Mouse (Mus musculus) embryonic facial prominence, embryonic 14.5 days (tissue): ENCODE data around the gene Tmem233. TPM values are rescaled to one million over a fixed set of nuclear protein-coding genes. Genes with fewer than 3 reads are reported as not detected.

Experiments used
- ATAC-seq: fragments of 200-750 bp; cut with Nextera tagmentation; 2 replicates; pipeline ENCODE4 v1.8.0; 2017; ENCODE audit warnings: low read depth, moderate number of reproducible peaks, moderate TSS enrichment
- DNase-seq: peaks from one replicate; pipeline ENCODE4 v3.0.0-alpha.2; 2015; ENCODE audit warnings: low spot score
- H3K27ac ChIP-seq: fragments of 300-500 bp; sonication (generic); replicated peaks from 2 replicates; pipeline ENCODE4 v1.5.1; 2014; ENCODE audit warnings: low read depth, mild to moderate bottlenecking, low read length, moderate library complexity
- H3K27me3 ChIP-seq: fragments of 300-500 bp; sonication (generic); replicated peaks from 2 replicates; pipeline ENCODE4 v1.6.1; 2014; ENCODE audit warnings: low read length; ENCODE audit not compliant: control insufficient read depth, insufficient read depth
- H3K36me3 ChIP-seq: fragments of 300-500 bp; sonication (generic); 2 replicates; pipeline ENCODE4 v1.6.1; 2014; ENCODE audit warnings: low read length, mixed read lengths; ENCODE audit not compliant: control insufficient read depth, insufficient read depth
- H3K4me1 ChIP-seq: fragments of 300-500 bp; sonication (generic); 2 replicates; pipeline ENCODE4 v1.6.1; 2014; ENCODE audit warnings: antibody characterized with exemption, low read length; ENCODE audit not compliant: control insufficient read depth, insufficient read depth
- H3K4me2 ChIP-seq: fragments of 300-500 bp; sonication (generic); 2 replicates; pipeline ENCODE4 v1.6.1; 2014; ENCODE audit warnings: low read depth, mild to moderate bottlenecking, low read length, moderate library complexity, mixed read lengths
- H3K4me3 ChIP-seq: fragments of 300-500 bp; sonication (generic); 2 replicates; pipeline ENCODE4 v1.5.1; 2014; ENCODE audit warnings: low read depth, mild to moderate bottlenecking, low read length
- H3K9ac ChIP-seq: fragments of 300-500 bp; sonication (generic); 2 replicates; pipeline ENCODE4 v1.6.1; 2014; ENCODE audit warnings: low read depth, mild to moderate bottlenecking, low read length, moderate library complexity, mixed read lengths
- H3K9me3 ChIP-seq: fragments of 300-500 bp; sonication (generic); 2 replicates; pipeline ENCODE4 v1.6.1; 2016; ENCODE audit warnings: low read length; ENCODE audit not compliant: control insufficient read depth
- WGBS: fragments of 180-500 bp; shearing (Covaris S2); extraction: QIAGEN DNeasy Blood & Tissue Kit; methylation state at CpG from one replicate; pipeline ENCODE4 v1.1.7; 2014; 5-methylcytosine and 5-hydroxymethylcytosine counted together
- polyA plus RNA-seq: library from polyadenylated mRNA; unstranded; fragments of >200 nt; fragmentation: Nextera tagmentation; extraction: Ambion mirVana; gene quantifications from 2 replicates; pipeline ENCODE4 v1.2.1, GENCODE M21; 2014

The Tmem233 gene
- polyA plus RNA-seq, 1 experiment from 2014 or later = 0.26 TPM

DNA sequence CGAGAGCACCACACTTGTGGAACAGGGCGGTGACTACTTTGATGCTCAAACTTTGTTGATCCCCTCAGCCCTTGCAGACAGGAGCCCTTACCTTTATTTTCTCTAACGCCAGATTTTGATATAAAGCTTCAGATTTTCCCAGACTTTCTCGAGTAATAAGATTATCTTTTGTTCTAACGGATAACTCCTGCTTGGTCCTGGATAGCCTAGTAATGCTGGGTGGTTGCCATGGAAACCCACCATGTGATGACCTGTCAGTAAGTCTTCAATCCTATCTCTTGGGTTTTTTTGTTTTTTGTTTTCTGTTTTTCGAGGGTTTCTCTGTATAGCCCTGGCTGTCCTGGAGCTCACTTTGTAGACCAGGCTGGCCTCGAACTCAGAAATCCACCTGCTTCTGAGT, 40.8 kb downstream of the Tmem233 start:
- H3K9me3 ChIP-seq = no peaks in the 10 kb centered on the region
- no peaks in the 10 kb centered on the region for H3K4me1 ChIP-seq
- no peak for DNase-seq
- ATAC-seq = no peak
- H3K4me3 ChIP-seq = no peak overlapping the region
- WGBS = 72% methylated on average over 7 of the region's 7 CpGs
- H3K4me2 ChIP-seq = no peak overlapping the region
- no peak overlapping the region for H3K9ac ChIP-seq
- H3K27ac ChIP-seq = no peak overlapping the region
- H3K36me3 ChIP-seq = no peaks in the 10 kb centered on the region
- H3K27me3 ChIP-seq = no peaks in the 10 kb centered on the region

- Histone ChIP-seq H3K4me2 (peak overlapping the region; percentile 39), H3K27me3 (no peaks in the 10 kb centered on the region), H3K36me3 (no peaks in the 10 kb centered on the region), H3K27ac (no peak overlapping the region), H3K9me3 (no peaks in the 10 kb centered on the region), H3K4me1 (no peaks in the 10 kb centered on the region), H3K4me3 (peak overlapping the region; percentile 11; the same call in 1 of the 2 replicates), H3K9ac (no peak overlapping the region)
- ATAC-seq = no peak
- no peak for DNase-seq
- WGBS = 25% methylated on average over 11 of the region's 11 CpGs
Observed at GRCm38 (mm10) chr5:116039706-116040105, 43.3 kb downstream of the Tmem233 start.

GRCm38 (mm10) chr5:116037731-116038130, 45.3 kb downstream of the Tmem233 start:
- no peak overlapping the region for H3K4me2 ChIP-seq
- no peak for ATAC-seq
- H3K27ac ChIP-seq = no peak overlapping the region
- 48% methylated on average over 12 of the region's 12 CpGs for WGBS
- no peaks in the 10 kb centered on the region for H3K36me3 ChIP-seq
- H3K9ac ChIP-seq = no peak overlapping the region
- H3K4me1 ChIP-seq = no peaks in the 10 kb centered on the region
- H3K4me3 ChIP-seq = no peak overlapping the region
- H3K9me3 ChIP-seq = no peaks in the 10 kb centered on the region
- no peak for DNase-seq
- H3K27me3 ChIP-seq = no peaks in the 10 kb centered on the region

DNA sequence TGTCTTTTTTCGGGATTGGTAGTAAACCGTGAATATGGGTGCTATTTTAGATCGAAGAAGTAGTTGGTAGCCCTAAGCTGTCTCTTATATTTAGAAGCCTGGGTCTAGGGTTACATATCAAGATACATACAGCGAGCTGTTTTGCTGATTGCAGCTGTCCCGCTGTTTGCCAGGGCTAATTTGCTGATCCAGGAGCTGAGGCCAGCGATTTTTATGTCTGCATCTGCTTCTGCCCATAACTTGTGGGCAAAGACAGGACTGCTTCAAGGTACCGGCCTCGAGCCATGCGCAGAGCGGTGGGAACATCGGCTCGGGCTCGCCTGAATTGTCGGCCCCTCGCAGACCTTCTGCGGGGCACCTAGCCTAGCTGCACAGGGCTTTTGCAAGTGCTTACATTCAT, 46.6 kb downstream of the Tmem233 start:
- H3K36me3 ChIP-seq = no peaks in the 10 kb centered on the region
- no peak overlapping the region for H3K4me3 ChIP-seq
- H3K4me1 ChIP-seq = no peaks in the 10 kb centered on the region
- no peak overlapping the region for H3K27ac ChIP-seq
- H3K4me2 ChIP-seq = 0 out of 2 replicates have a peak overlapping the region, but pooled peaks have one; percentile 3
- WGBS = 64% methylated on average over 16 of the region's 16 CpGs
- no peaks in the 10 kb centered on the region for H3K9me3 ChIP-seq
- DNase-seq (peak; percentile 78), ATAC-seq (peak; percentile 62; the same call in 1 of the 2 replicates)
- H3K9ac ChIP-seq = no peak overlapping the region
- no peaks in the 10 kb centered on the region for H3K27me3 ChIP-seq

- Histone ChIP-seq H3K36me3 (no peaks in the 10 kb centered on the region), H3K4me1 (no peaks in the 10 kb centered on the region), H3K4me3 (no peak overlapping the region), H3K4me2 (peak overlapping the region; percentile 35; the same call in 1 of the 2 replicates), H3K27ac (no peak overlapping the region), H3K27me3 (no peaks in the 10 kb centered on the region), H3K9me3 (no peaks in the 10 kb centered on the region), H3K9ac (no peak overlapping the region)
- DNase-seq = peak; percentile 83
- no peak for ATAC-seq
- WGBS = 4% methylated on average over 14 of the region's 14 CpGs
Observed at GRCm38 (mm10) chr5:116031190-116031577, 51.9 kb downstream of the Tmem233 start.

GRCm38 (mm10) chr5:116030566-116031189, 52.4 kb downstream of the Tmem233 start:
- H3K4me3 ChIP-seq = no peak overlapping the region
- H3K27ac ChIP-seq = no peak overlapping the region
- no peaks in the 10 kb centered on the region for H3K27me3 ChIP-seq
- no peaks in the 10 kb centered on the region for H3K4me1 ChIP-seq
- 4% methylated on average over 19 of the region's 19 CpGs for WGBS
- H3K36me3 ChIP-seq = no peaks in the 10 kb centered on the region
- H3K9ac ChIP-seq = no peak overlapping the region
- peak; percentile 32 for ATAC-seq
- peak; percentile 20 for DNase-seq
- H3K4me2 ChIP-seq = peak overlapping the region; percentile 35
- no peaks in the 10 kb centered on the region for H3K9me3 ChIP-seq

DNA sequence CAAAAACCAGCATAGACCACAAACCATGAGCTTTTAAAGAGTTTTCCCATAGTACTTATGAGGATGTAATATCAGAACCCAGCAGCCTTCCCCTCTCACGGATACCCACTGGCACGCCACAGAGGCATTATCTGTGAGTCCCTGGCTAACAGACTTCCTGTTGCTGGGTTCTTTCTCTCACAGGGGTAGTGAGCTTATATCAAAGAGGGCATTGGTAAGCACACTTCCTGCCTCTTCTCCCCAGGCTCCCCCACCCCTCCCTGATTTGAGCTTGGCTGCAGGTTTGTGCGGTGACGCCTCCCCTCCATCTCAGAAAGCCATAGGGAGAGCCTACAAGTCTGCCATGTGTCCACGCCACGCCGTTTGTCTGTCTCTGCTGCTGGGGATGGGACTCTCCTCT, 54.0 kb downstream of the Tmem233 start:
- no peaks in the 10 kb centered on the region for H3K36me3 ChIP-seq
- H3K4me2 ChIP-seq = no peak overlapping the region
- no peaks in the 10 kb centered on the region for H3K27me3 ChIP-seq
- no peak overlapping the region for H3K27ac ChIP-seq
- 62% methylated on average over 7 of the region's 7 CpGs for WGBS
- no peaks in the 10 kb centered on the region for H3K9me3 ChIP-seq
- no peak for ATAC-seq
- no peak for DNase-seq
- no peak overlapping the region for H3K4me3 ChIP-seq
- no peak overlapping the region for H3K9ac ChIP-seq
- no peaks in the 10 kb centered on the region for H3K4me1 ChIP-seq

GRCm38 (mm10) chr5:116026561-116026960, 56.5 kb downstream of the Tmem233 start:
- no peak for ATAC-seq
- Histone ChIP-seq H3K9ac (no peak overlapping the region), H3K27me3 (no peaks in the 10 kb centered on the region), H3K36me3 (peaks cover 7% of the 10 kb centered on the region; the same call in 1 of the 2 replicates), H3K9me3 (no peaks in the 10 kb centered on the region), H3K4me2 (no peak overlapping the region), H3K4me1 (peaks cover 4% of the 10 kb centered on the region; the same call in 1 of the 2 replicates), H3K4me3 (no peak overlapping the region), H3K27ac (no peak overlapping the region)
- DNase-seq = no peak
- 87% methylated on average over 14 of the region's 14 CpGs for WGBS

GRCm38 (mm10) chr5:116026107-116026506, 56.9 kb downstream of the Tmem233 start:
- peaks cover 12% of the 10 kb centered on the region for H3K36me3 ChIP-seq
- no peak for ATAC-seq
- H3K27me3 ChIP-seq = no peaks in the 10 kb centered on the region
- H3K9ac ChIP-seq = no peak overlapping the region
- no peaks in the 10 kb centered on the region for H3K9me3 ChIP-seq
- no peak overlapping the region for H3K4me3 ChIP-seq
- H3K4me1 ChIP-seq = peaks cover 4% of the 10 kb centered on the region; the same call in 1 of the 2 replicates
- H3K4me2 ChIP-seq = no peak overlapping the region
- no peak overlapping the region for H3K27ac ChIP-seq
- WGBS = 85% methylated on average over 5 of the region's 5 CpGs
- DNase-seq = no peak
